Mouse (Mus musculus) bone marrow, adult 2 months (tissue): Measurements from ENCODE around the gene Lrrc66. TPM values are rescaled to one million over a fixed set of nuclear protein-coding genes. Genes with fewer than 3 reads are reported as not detected.
"Not testable (repeated sequence)": the region's sequence is repeated elsewhere in the genome, so short reads cannot be mapped to it uniquely, and the experiment has no call there.

ENCODE experiments used
- H3K27ac ChIP-seq: fragments of 200-500 bp; 2 replicates; pipeline ENCODE4 v1.5.1; 2012; ENCODE audit warnings: low read depth, mild to moderate bottlenecking, control low read depth, inconsistent platforms, low read length; ENCODE audit not compliant: control insufficient read depth, poor library complexity, insufficient read depth
- H3K4me1 ChIP-seq: fragments of 200-500 bp; 2 replicates; pipeline ENCODE4 v1.6.1; 2011; ENCODE audit warnings: low read length; ENCODE audit not compliant: control insufficient read depth, insufficient read depth
- H3K4me3 ChIP-seq: fragments of 200-500 bp; replicated peaks from 2 replicates; pipeline ENCODE3; 2011; ENCODE audit warnings: mild to moderate bottlenecking, low read depth, low read length, control low read depth; ENCODE audit not compliant: control insufficient read depth
- CTCF ChIP-seq: fragments of 200-500 bp; IDR thresholded peaks from 2 replicates; pipeline ENCODE4 v1.5.1; 2011; ENCODE audit warnings: low read length, control low read depth; ENCODE audit not compliant: control insufficient read depth, insufficient read depth
- POLR2A ChIP-seq: fragments of 200-500 bp; IDR thresholded peaks from 2 replicates; pipeline ENCODE4 v1.6.1; 2011; ENCODE audit warnings: low read depth, mild to moderate bottlenecking, control low read depth, low read length, borderline replicate concordance; ENCODE audit not compliant: control insufficient read depth
- WGBS: fragments of 180-500 bp; shearing (Covaris S2); methylation state at CpG from one replicate; pipeline ENCODE4 v1.1.7; 2018; 5-methylcytosine and 5-hydroxymethylcytosine counted together
- polyA plus RNA-seq: library from polyadenylated mRNA; stranded (reverse); fragments of >200 nt; gene quantifications from 2 replicates; pipeline ENCODE4 v1.2.4, GENCODE M21; 2011; ENCODE audit warnings: low replicate concordance; ENCODE audit not compliant: missing spikeins, insufficient read depth, insufficient read length

Gene Lrrc66
- polyA plus RNA-seq, 1 experiment: 2.8 TPM

GRCm38 (mm10) chr5:73601361-73601763, 31.0 kb downstream of the Lrrc66 start:
- 75% methylated on average over 8 of the region's 8 CpGs for WGBS
- TF ChIP-seq CTCF: no peak
- no peak for TF ChIP-seq POLR2A
- no peak overlapping the region for H3K4me3 ChIP-seq

GRCm38 (mm10) chr5:73599991-73600390, 32.3 kb downstream of the Lrrc66 start:
- Histone ChIP-seq H3K27ac (no peak overlapping the region), H3K4me1 (no peaks in the 10 kb centered on the region), H3K4me3 (no peak overlapping the region)
- TF ChIP-seq POLR2A (no peak), CTCF (no peak)
- WGBS: 69% methylated on average over 2 of the region's 2 CpGs

More at GRCm38 (mm10) chr5:73601361-73601763, 31.0 kb downstream of the Lrrc66 start:
- no peaks in the 10 kb centered on the region for H3K4me1 ChIP-seq
- no peak overlapping the region for H3K27ac ChIP-seq

GRCm38 (mm10) chr5:73598943-73599695, 33.2 kb downstream of the Lrrc66 start:
- no peak overlapping the region for H3K27ac ChIP-seq
- H3K4me3 ChIP-seq: no peak overlapping the region
- TF ChIP-seq CTCF (no peak), POLR2A (no peak)
- no peaks in the 10 kb centered on the region for H3K4me1 ChIP-seq
- 64% methylated on average over 5 of the region's 5 CpGs for WGBS

GRCm38 (mm10) chr5:73587119-73587518, 45.2 kb downstream of the Lrrc66 start:
- no peaks in the 10 kb centered on the region for H3K4me1 ChIP-seq
- no peak for TF ChIP-seq POLR2A
- no peak for TF ChIP-seq CTCF
- no peak overlapping the region for H3K4me3 ChIP-seq
- 78% methylated on average over 3 of the region's 3 CpGs for WGBS
- H3K27ac ChIP-seq: no peak overlapping the region

- Histone ChIP-seq H3K4me3 (no peak overlapping the region), H3K27ac (no peak overlapping the region), H3K4me1 (no peaks in the 10 kb centered on the region)
- 76% methylated on average over 4 of the region's 4 CpGs for WGBS
- TF ChIP-seq POLR2A (no peak), CTCF (no peak)
These were observed 45.7 kb downstream of the Lrrc66 start for GRCm38 (mm10) chr5:73586597-73586996.

- 49% methylated on average over 7 of the region's 7 CpGs for WGBS
- H3K4me1 ChIP-seq: no peaks in the 10 kb centered on the region
- no peak for TF ChIP-seq POLR2A
- TF ChIP-seq CTCF: no peak
These were observed 46.9 kb downstream of the Lrrc66 start for GRCm38 (mm10) chr5:73585212-73586115.

GRCm38 (mm10) chr5:73584011-73584410, 48.3 kb downstream of the Lrrc66 start:
- 74% methylated on average over 6 of the region's 6 CpGs for WGBS
- H3K4me3 ChIP-seq: not testable (repeated sequence)

More at GRCm38 (mm10) chr5:73585212-73586115, 46.9 kb downstream of the Lrrc66 start:
- Histone ChIP-seq H3K27ac (no peak overlapping the region), H3K4me3 (no peak overlapping the region)

GRCm38 (mm10) chr5:73578131-73578530, 54.2 kb downstream of the Lrrc66 start:
- TF ChIP-seq CTCF (no peak), POLR2A (no peak)
- WGBS: 77% methylated on average over 3 of the region's 3 CpGs

More at GRCm38 (mm10) chr5:73584011-73584410, 48.3 kb downstream of the Lrrc66 start:
- H3K27ac ChIP-seq, H3K4me1 ChIP-seq: not testable (repeated sequence)

More at GRCm38 (mm10) chr5:73578131-73578530, 54.2 kb downstream of the Lrrc66 start:
- H3K27ac ChIP-seq: no peak overlapping the region
- no peaks in the 10 kb centered on the region for H3K4me1 ChIP-seq
- no peak overlapping the region for H3K4me3 ChIP-seq
